Mouse (Mus musculus) erythroblast, embryonic 14.5 days (primary cell): ENCODE measurements around the gene Gm17093. TPM values are rescaled to one million over a fixed set of nuclear protein-coding genes. Genes with fewer than 3 reads are reported as not detected.
"Not testable (repeated sequence)": the region's sequence is repeated elsewhere in the genome, so short reads cannot be mapped to it uniquely, and the experiment has no call there.

ENCODE experiments used
- H3K27me3 ChIP-seq: 2 replicates; pipeline ENCODE4 v1.6.1; 2012; ENCODE audit warnings: inconsistent platforms; ENCODE audit not compliant: control insufficient read depth
- H3K36me3 ChIP-seq: 2 replicates; pipeline ENCODE4 v1.6.1; 2012; ENCODE audit warnings: mild to moderate bottlenecking, inconsistent platforms; ENCODE audit not compliant: control insufficient read depth
- H3K4me1 ChIP-seq: 2 replicates; pipeline ENCODE4 v1.6.1; 2012; ENCODE audit warnings: inconsistent platforms; ENCODE audit not compliant: control insufficient read depth
- H3K4me3 ChIP-seq: replicated peaks from 2 replicates; pipeline ENCODE3; 2012; ENCODE audit warnings: moderate library complexity, mild to moderate bottlenecking, inconsistent platforms
- H3K9me3 ChIP-seq: 2 replicates; pipeline ENCODE4 v1.6.1; 2012; ENCODE audit warnings: low read length, inconsistent platforms, mixed read lengths; ENCODE audit not compliant: control insufficient read depth
- polyA plus RNA-seq: library from polyadenylated mRNA; stranded (reverse); fragments of >175 nt; gene quantifications from 2 replicates; pipeline ENCODE4 v1.2.3, GENCODE M21; 2012

Gm17093 gene
- not detected in 2 replicates for polyA plus RNA-seq

GRCm38 (mm10) chr14:44517976-44518375, at the start of gene Gm17093:
Gene Gm17093 (plus strand): TSS chr14:44518276.
- H3K4me3 ChIP-seq, H3K9me3 ChIP-seq, H3K36me3 ChIP-seq, H3K27me3 ChIP-seq, H3K4me1 ChIP-seq: not testable (repeated sequence)

- not testable (repeated sequence) for H3K27me3 ChIP-seq, H3K4me1 ChIP-seq, H3K4me3 ChIP-seq, H3K9me3 ChIP-seq, H3K36me3 ChIP-seq
Observed at GRCm38 (mm10) chr14:44492163-44492562, 25.9 kb upstream of the Gm17093 start, which contains the start of gene BC061237. Gene BC061237 (plus strand): TSS chr14:44492463.

- not testable (repeated sequence) for H3K9me3 ChIP-seq, H3K27me3 ChIP-seq, H3K4me3 ChIP-seq, H3K36me3 ChIP-seq, H3K4me1 ChIP-seq
Observed at GRCm38 (mm10) chr14:44547961-44548360, 29.9 kb downstream of the Gm17093 start.

Other genes with a start within 250 kb of the Gm17093 start
- not detected in 2 replicates for gene Gm8220, start 232.7 kb upstream of the Gm17093 start, polyA plus RNA-seq
- gene Gm5930, start 179.7 kb upstream of the Gm17093 start, polyA plus RNA-seq = not detected in 2 replicates
- not detected in 2 replicates for gene Gm8229, start 152.9 kb upstream of the Gm17093 start, polyA plus RNA-seq
- gene Gm3371, start 107.6 kb upstream of the Gm17093 start, polyA plus RNA-seq = not detected in 2 replicates
- not detected in 2 replicates for gene Gm8232, start 84.6 kb upstream of the Gm17093 start, polyA plus RNA-seq
- gene BC061237, start 25.8 kb upstream of the Gm17093 start, polyA plus RNA-seq = not detected in 2 replicates
- gene Gm8247, start 64.9 kb downstream of the Gm17093 start, polyA plus RNA-seq = not detected in 2 replicates
- not detected in 2 replicates for gene Gm5624, start 109.7 kb downstream of the Gm17093 start, polyA plus RNA-seq
- gene Gm8257, start 188.2 kb downstream of the Gm17093 start, polyA plus RNA-seq = not detected in 2 replicates
- not detected in 2 replicates for gene Gm8267, start 232.1 kb downstream of the Gm17093 start, polyA plus RNA-seq